Mouse (Mus musculus) bone marrow, adult 2 months (tissue): ENCODE results near the gene Ubqln1.

ENCODE experiments used
- CTCF ChIP-seq: fragments of 200-500 bp; IDR thresholded peaks from 2 replicates; pipeline ENCODE4 v1.5.1; 2011; ENCODE audit warnings: low read length, control low read depth; ENCODE audit not compliant: control insufficient read depth, insufficient read depth
- POLR2A ChIP-seq: fragments of 200-500 bp; IDR thresholded peaks from 2 replicates; pipeline ENCODE4 v1.6.1; 2011; ENCODE audit warnings: low read depth, mild to moderate bottlenecking, control low read depth, low read length, borderline replicate concordance; ENCODE audit not compliant: control insufficient read depth

GRCm38 (mm10) chr13:58156031-58156430, 59.4 kb downstream of the Ubqln1 start:
- TF ChIP-seq CTCF: no peak
- TF ChIP-seq POLR2A: no peak
